Mouse (Mus musculus): ENCODE results near the gene Mlana. TPM values are rescaled to one million over a fixed set of nuclear protein-coding genes. Genes with fewer than 3 reads are reported as not detected.

Gene Mlana
- polyA plus RNA-seq, 1 experiment from 2014 or later = not detected

DNA sequence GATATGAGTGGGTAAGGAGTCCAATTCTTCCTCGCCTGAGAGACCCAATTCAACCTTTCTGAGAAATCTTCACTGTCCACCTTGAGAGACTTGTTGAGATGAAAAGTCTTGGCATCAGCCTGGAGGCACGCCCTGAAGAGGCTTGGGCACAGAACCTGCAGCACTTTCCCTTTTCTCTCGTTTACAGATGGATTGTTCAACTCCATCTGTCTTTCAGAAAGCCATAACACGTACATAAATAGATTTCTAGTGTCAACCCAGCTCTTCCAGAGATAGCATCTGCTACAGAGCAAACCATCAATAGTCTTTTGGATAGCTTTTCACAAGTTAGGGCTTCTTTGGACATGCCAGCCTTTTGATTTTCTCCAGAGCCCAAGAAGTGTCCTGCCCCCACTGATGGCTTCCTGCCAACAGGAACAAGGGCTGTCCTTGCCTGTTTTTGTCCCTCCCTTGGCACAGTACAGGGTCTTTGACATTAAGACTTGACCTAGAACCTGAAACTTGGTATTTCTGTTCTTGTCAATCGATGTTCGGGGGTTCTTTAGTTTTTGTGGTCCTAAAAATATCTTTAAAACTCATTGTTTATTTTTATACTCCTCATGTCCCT is 35.5 kb upstream of the Mlana start:
- H3K9ac ChIP-seq = no peak overlapping the region
- no peaks in the 10 kb centered on the region for H3K9me3 ChIP-seq
- no peaks in the 10 kb centered on the region for H3K4me1 ChIP-seq (replicated peaks)
- H3K4me3 ChIP-seq (replicated peaks) = no peak overlapping the region
- ATAC-seq = no peak
- no peaks in the 10 kb centered on the region for H3K27me3 ChIP-seq (replicated peaks)
- WGBS = 75% methylated on average over 6 of the region's 6 CpGs
- no peak overlapping the region for H3K27ac ChIP-seq
- H3K36me3 ChIP-seq = no peaks in the 10 kb centered on the region
- no peak overlapping the region for H3K4me2 ChIP-seq (replicated peaks)

GRCm38 (mm10) chr19:29663780-29664179 is 33.8 kb upstream of the Mlana start:
- no peaks in the 10 kb centered on the region for H3K36me3 ChIP-seq
- H3K27me3 ChIP-seq (replicated peaks) = no peaks in the 10 kb centered on the region
- ATAC-seq = no peak
- H3K27ac ChIP-seq = no peak overlapping the region
- no peaks in the 10 kb centered on the region for H3K4me1 ChIP-seq (replicated peaks)
- no peak overlapping the region for H3K4me3 ChIP-seq (replicated peaks)
- 62% methylated on average over 8 of the region's 8 CpGs for WGBS
- H3K9ac ChIP-seq = no peak overlapping the region
- H3K9me3 ChIP-seq = no peaks in the 10 kb centered on the region
- H3K4me2 ChIP-seq (replicated peaks) = no peak overlapping the region

GRCm38 (mm10) chr19:29664934-29665333 is 32.7 kb upstream of the Mlana start:
- Histone ChIP-seq H3K4me3 (replicated peaks) (no peak overlapping the region), H3K4me1 (replicated peaks) (no peaks in the 10 kb centered on the region), H3K4me2 (replicated peaks) (no peak overlapping the region), H3K9ac (no peak overlapping the region), H3K27me3 (replicated peaks) (no peaks in the 10 kb centered on the region), H3K36me3 (no peaks in the 10 kb centered on the region), H3K27ac (no peak overlapping the region), H3K9me3 (no peaks in the 10 kb centered on the region)
- no peak for ATAC-seq
- 85% methylated on average over 5 of the region's 5 CpGs for WGBS

DNA sequence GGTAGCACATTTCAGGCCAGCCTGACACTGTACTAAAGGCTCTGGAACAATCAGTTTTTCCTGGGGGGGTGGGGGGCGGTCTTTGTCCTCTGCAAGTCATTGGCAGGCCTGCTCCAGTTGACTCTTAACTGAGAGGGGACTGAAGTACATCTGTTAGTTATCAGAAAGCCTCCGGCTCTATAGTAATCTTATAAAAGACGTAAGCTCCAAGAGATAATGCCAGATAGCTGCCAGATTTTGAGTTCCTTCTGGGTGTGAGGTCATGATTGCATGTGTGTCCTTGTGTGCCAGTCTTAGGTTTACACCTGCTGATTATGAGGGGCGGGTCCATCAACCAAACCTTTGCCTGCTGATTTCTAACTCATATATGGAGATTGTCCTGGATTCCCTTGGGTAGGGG is 31.5 kb upstream of the Mlana start:
- H3K27ac ChIP-seq = no peak overlapping the region
- WGBS = 76% methylated on average over 4 of the region's 4 CpGs
- no peaks in the 10 kb centered on the region for H3K36me3 ChIP-seq
- H3K9ac ChIP-seq = no peak overlapping the region
- no peak for ATAC-seq
- no peaks in the 10 kb centered on the region for H3K9me3 ChIP-seq
- H3K27me3 ChIP-seq (replicated peaks) = no peaks in the 10 kb centered on the region
- H3K4me2 ChIP-seq (replicated peaks) = no peak overlapping the region
- H3K4me1 ChIP-seq (replicated peaks) = no peaks in the 10 kb centered on the region
- H3K4me3 ChIP-seq (replicated peaks) = no peak overlapping the region

- no peak overlapping the region for H3K4me3 ChIP-seq (replicated peaks)
- no peaks in the 10 kb centered on the region for H3K4me1 ChIP-seq (replicated peaks)
- WGBS = 52% methylated on average over 5 of the region's 5 CpGs
- H3K9me3 ChIP-seq = no peaks in the 10 kb centered on the region
- no peak overlapping the region for H3K27ac ChIP-seq
- H3K4me2 ChIP-seq (replicated peaks) = no peak overlapping the region
- no peak overlapping the region for H3K9ac ChIP-seq
- no peaks in the 10 kb centered on the region for H3K36me3 ChIP-seq
- no peaks in the 10 kb centered on the region for H3K27me3 ChIP-seq (replicated peaks)
- no peak for ATAC-seq
Measured at GRCm38 (mm10) chr19:29666965-29667594, 30.5 kb upstream of the Mlana start.

GRCm38 (mm10) chr19:29668135-29668534 is 29.5 kb upstream of the Mlana start:
- Histone ChIP-seq H3K27ac (no peak overlapping the region), H3K4me3 (replicated peaks) (no peak overlapping the region), H3K4me2 (replicated peaks) (no peak overlapping the region), H3K9ac (no peak overlapping the region), H3K9me3 (no peaks in the 10 kb centered on the region), H3K36me3 (no peaks in the 10 kb centered on the region), H3K4me1 (replicated peaks) (no peaks in the 10 kb centered on the region), H3K27me3 (replicated peaks) (no peaks in the 10 kb centered on the region)
- 79% methylated on average over 7 of the region's 7 CpGs for WGBS
- no peak for ATAC-seq

DNA sequence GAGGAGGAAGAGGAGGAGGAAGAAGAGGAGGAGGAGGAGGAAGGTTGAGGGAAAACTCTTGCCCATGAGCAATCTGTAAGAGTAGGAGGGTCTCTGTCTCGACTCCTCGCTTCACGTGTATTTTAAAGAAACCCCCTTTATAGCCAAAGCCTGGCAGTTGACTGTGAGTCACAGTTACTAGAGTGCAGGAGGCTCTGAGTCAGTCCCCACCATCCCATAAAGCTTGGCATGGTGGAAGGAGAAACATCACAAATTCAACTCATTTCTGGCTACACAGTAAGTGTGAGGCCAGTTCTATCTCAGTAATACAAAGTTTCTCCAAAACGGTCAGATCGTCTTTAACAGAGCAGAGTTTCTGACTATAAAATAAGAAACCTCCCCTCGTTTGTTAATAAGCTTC is 27.4 kb upstream of the Mlana start:
- Histone ChIP-seq H3K27ac (no peak overlapping the region), H3K9me3 (no peaks in the 10 kb centered on the region), H3K4me1 (replicated peaks) (no peaks in the 10 kb centered on the region), H3K4me2 (replicated peaks) (no peak overlapping the region), H3K27me3 (replicated peaks) (no peaks in the 10 kb centered on the region), H3K36me3 (no peaks in the 10 kb centered on the region), H3K4me3 (replicated peaks) (no peak overlapping the region), H3K9ac (no peak overlapping the region)
- ATAC-seq = no peak
- 92% methylated on average over 6 of the region's 6 CpGs for WGBS

- Histone ChIP-seq H3K4me3 (replicated peaks) (no peak overlapping the region), H3K4me2 (replicated peaks) (no peak overlapping the region), H3K9me3 (no peaks in the 10 kb centered on the region), H3K36me3 (no peaks in the 10 kb centered on the region), H3K4me1 (replicated peaks) (no peaks in the 10 kb centered on the region), H3K27me3 (replicated peaks) (no peaks in the 10 kb centered on the region), H3K9ac (no peak overlapping the region), H3K27ac (no peak overlapping the region)
- WGBS = 80% methylated on average over 2 of the region's 2 CpGs
- ATAC-seq = no peak
Measured at GRCm38 (mm10) chr19:29671160-29671559, 26.5 kb upstream of the Mlana start.

DNA sequence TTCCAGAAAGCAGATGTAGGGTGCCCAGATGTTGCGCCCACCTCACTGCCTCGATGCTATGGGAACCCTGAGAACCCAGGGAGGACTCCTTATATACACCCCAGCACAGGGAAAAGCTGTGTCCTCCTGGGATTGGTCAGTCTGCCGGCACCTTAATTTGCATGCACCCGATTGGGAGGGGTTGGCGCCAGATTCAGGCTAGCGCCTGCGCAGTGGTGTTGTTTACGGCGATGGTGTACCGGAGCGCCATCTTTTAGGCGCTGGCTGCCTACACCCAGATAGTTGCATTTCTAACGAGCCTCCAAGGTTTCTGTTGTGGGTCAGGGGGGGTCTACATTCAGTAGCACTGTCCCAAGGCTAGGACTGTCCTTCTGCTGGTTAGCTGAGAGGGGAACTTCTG is 25.0 kb upstream of the Mlana start:
- no peaks in the 10 kb centered on the region for H3K27me3 ChIP-seq (replicated peaks)
- no peak for ATAC-seq
- no peak overlapping the region for H3K4me2 ChIP-seq (replicated peaks)
- H3K9ac ChIP-seq = no peak overlapping the region
- no peak overlapping the region for H3K4me3 ChIP-seq (replicated peaks)
- 97% methylated on average over 13 of the region's 13 CpGs for WGBS
- no peaks in the 10 kb centered on the region for H3K9me3 ChIP-seq
- H3K36me3 ChIP-seq = no peaks in the 10 kb centered on the region
- no peaks in the 10 kb centered on the region for H3K4me1 ChIP-seq (replicated peaks)
- H3K27ac ChIP-seq = no peak overlapping the region

- Histone ChIP-seq H3K4me1 (replicated peaks) (no peaks in the 10 kb centered on the region), H3K9ac (no peak overlapping the region), H3K4me3 (replicated peaks) (no peak overlapping the region), H3K36me3 (no peaks in the 10 kb centered on the region), H3K27me3 (replicated peaks) (no peaks in the 10 kb centered on the region), H3K4me2 (replicated peaks) (no peak overlapping the region), H3K27ac (no peak overlapping the region), H3K9me3 (no peaks in the 10 kb centered on the region)
- WGBS = 90% methylated on average over 7 of the region's 7 CpGs
- no peak for ATAC-seq
Measured at GRCm38 (mm10) chr19:29674946-29675345, 22.7 kb upstream of the Mlana start.

- Histone ChIP-seq H3K36me3 (no peaks in the 10 kb centered on the region), H3K9me3 (no peaks in the 10 kb centered on the region), H3K27ac (0 out of 2 replicates have a peak overlapping the region, but pooled peaks have one; percentile 6), H3K4me1 (replicated peaks) (no peaks in the 10 kb centered on the region), H3K27me3 (replicated peaks) (no peaks in the 10 kb centered on the region), H3K9ac (no peak overlapping the region), H3K4me3 (replicated peaks) (no peak overlapping the region), H3K4me2 (replicated peaks) (no peak overlapping the region)
- peak; percentile 84 for ATAC-seq
- 39% methylated on average over 9 of the region's 9 CpGs for WGBS
Measured at GRCm38 (mm10) chr19:29675562-29676078, 22.0 kb upstream of the Mlana start.

DNA sequence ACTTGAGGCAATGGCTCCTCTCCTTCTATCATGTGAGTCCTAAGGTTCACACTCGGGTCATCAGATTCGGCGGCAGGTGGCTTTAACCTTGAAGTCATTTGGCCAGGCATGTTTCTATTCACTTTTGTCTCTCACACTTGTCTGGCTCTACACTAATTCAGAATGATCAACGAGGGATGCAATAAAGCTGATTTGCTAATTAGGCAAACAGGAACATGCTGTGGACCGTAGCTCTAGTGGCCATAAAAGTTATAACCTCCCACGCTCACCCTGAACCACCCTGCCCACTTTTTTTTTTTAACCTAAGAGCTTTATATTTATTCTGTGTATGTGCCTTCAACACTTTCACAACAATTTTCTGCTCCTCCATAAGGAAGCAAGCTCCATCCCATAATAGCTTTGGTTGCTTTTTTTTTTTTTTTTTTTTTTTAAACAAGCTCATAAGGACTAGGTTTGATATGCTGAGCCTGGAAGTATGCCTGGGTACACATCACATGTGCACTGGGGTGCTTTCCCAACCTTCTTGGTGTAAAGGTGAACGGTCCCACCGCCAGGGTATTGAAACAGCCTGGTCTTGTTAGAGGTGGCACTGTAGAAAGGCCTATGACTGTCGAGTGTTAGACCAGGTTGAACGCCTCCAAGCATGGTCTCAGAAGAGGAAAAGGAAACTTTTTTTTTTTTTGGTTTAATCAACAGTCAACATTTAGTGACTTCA is 21.0 kb upstream of the Mlana start:
- no peak overlapping the region for H3K4me2 ChIP-seq (replicated peaks)
- WGBS = 78% methylated on average over 10 of the region's 10 CpGs
- H3K9ac ChIP-seq = no peak overlapping the region
- ATAC-seq = no peak
- no peaks in the 10 kb centered on the region for H3K36me3 ChIP-seq
- H3K9me3 ChIP-seq = no peaks in the 10 kb centered on the region
- H3K4me1 ChIP-seq (replicated peaks) = no peaks in the 10 kb centered on the region
- H3K27me3 ChIP-seq (replicated peaks) = no peaks in the 10 kb centered on the region
- no peak overlapping the region for H3K4me3 ChIP-seq (replicated peaks)
- H3K27ac ChIP-seq = no peak overlapping the region
